Mouse (Mus musculus) cerebellum, adult 2 months (tissue): ENCODE results near the gene Lhb. TPM values are rescaled to one million over a fixed set of nuclear protein-coding genes. Genes with fewer than 3 reads are reported as not detected.

ENCODE experiments used
- DNase-seq, 2 experiments: peaks; one replicate each; pipeline ENCODE4 v3.0.0; 2021
- H3K27ac ChIP-seq: fragments of 200-500 bp; 2 replicates; pipeline ENCODE4 v1.5.1; 2012; ENCODE audit warnings: low read length, control low read depth, inconsistent platforms; ENCODE audit not compliant: insufficient read depth
- H3K27me3 ChIP-seq: fragments of 200-500 bp; 2 replicates; pipeline ENCODE4 v1.6.1; 2012; ENCODE audit warnings: inconsistent platforms, mild to moderate bottlenecking, low read length, moderate library complexity; ENCODE audit not compliant: control insufficient read depth, insufficient read depth
- H3K4me1 ChIP-seq: fragments of 200-500 bp; 2 replicates; pipeline ENCODE4 v1.6.1; 2011; ENCODE audit warnings: low read length; ENCODE audit not compliant: control insufficient read depth, insufficient read depth
- H3K4me3 ChIP-seq: fragments of 200-500 bp; replicated peaks from 2 replicates; pipeline ENCODE3; 2011; ENCODE audit warnings: mild to moderate bottlenecking, low read depth, low read length, control low read depth; ENCODE audit not compliant: insufficient read depth
- CTCF ChIP-seq: fragments of 200-500 bp; IDR thresholded peaks from 2 replicates; pipeline ENCODE4 v1.5.1; 2011; ENCODE audit warnings: low read depth, mild to moderate bottlenecking, control low read depth, low read length, moderate library complexity, borderline replicate concordance; ENCODE audit not compliant: insufficient read depth
- POLR2A ChIP-seq: fragments of 200-500 bp; IDR thresholded peaks from 2 replicates; pipeline ENCODE4 v1.6.1; 2011; ENCODE audit warnings: low read length, control low read depth, borderline replicate concordance; ENCODE audit not compliant: insufficient read depth
- WGBS: fragments of 180-500 bp; shearing (Covaris S2); methylation state at CpG from one replicate; pipeline ENCODE4 v1.1.7; 2018; 5-methylcytosine and 5-hydroxymethylcytosine counted together
- polyA plus RNA-seq: library from polyadenylated mRNA; depleted of rRNA; stranded (reverse); fragments of >200 nt; gene quantifications from 2 replicates; pipeline ENCODE4 v1.2.3, GENCODE M21; 2012

Lhb gene
- polyA plus RNA-seq, 1 experiment: 0.59 TPM

DNA sequence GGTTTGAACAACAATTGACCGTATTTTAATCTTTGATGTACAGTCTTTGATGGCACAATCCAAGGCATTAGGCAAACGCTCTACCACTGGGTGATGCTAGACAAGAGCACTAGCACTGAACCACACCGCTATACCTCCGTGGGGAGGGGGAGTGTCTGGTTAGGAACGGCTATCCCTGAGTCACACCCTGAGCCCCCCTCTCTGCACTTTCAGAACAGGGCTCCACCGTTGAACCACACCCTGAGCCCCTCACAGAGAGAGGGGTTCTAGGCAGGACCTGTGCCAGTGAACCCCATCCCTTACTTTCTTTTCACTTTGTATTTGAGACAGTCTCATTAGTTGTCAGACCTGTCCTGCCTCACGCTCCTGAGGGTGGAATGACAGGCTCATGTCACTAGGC lies 12.3 kb upstream of the Lhb start:
- WGBS: 71% methylated on average over 7 of the region's 7 CpGs
- no peak for DNase-seq
- TF ChIP-seq POLR2A (no peak), CTCF (no peak)
- no peaks in the 10 kb centered on the region; the same call in 1 of the 2 replicates for H3K4me1 ChIP-seq
- H3K27ac ChIP-seq: no peak overlapping the region
- peaks cover 6% of the 10 kb centered on the region; the same call in 1 of the 2 replicates for H3K27me3 ChIP-seq
- H3K4me3 ChIP-seq: no peak overlapping the region

DNA sequence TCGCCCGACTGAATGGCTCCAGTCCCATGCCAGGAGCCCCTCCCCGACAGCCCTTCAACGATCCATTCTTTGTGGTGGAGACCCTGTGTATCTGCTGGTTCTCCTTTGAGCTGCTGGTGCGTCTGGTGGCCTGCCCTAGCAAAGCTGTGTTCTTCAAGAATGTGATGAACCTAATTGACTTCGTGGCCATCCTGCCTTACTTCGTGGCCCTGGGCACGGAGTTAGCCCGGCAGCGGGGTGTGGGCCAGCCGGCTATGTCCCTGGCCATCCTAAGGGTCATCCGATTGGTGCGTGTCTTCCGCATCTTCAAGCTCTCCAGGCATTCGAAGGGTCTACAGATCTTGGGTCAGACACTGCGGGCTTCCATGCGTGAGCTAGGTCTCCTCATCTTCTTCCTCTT lies 11.7 kb upstream of the Lhb start:
- TF ChIP-seq CTCF (no peak), POLR2A (no peak)
- no peak overlapping the region for H3K27ac ChIP-seq
- H3K4me3 ChIP-seq: no peak overlapping the region
- 86% methylated on average over 17 of the region's 17 CpGs for WGBS
- no peaks in the 10 kb centered on the region; the same call in 1 of the 2 replicates for H3K4me1 ChIP-seq
- peaks cover 6% of the 10 kb centered on the region; the same call in 1 of the 2 replicates for H3K27me3 ChIP-seq
- no peak for DNase-seq

DNA sequence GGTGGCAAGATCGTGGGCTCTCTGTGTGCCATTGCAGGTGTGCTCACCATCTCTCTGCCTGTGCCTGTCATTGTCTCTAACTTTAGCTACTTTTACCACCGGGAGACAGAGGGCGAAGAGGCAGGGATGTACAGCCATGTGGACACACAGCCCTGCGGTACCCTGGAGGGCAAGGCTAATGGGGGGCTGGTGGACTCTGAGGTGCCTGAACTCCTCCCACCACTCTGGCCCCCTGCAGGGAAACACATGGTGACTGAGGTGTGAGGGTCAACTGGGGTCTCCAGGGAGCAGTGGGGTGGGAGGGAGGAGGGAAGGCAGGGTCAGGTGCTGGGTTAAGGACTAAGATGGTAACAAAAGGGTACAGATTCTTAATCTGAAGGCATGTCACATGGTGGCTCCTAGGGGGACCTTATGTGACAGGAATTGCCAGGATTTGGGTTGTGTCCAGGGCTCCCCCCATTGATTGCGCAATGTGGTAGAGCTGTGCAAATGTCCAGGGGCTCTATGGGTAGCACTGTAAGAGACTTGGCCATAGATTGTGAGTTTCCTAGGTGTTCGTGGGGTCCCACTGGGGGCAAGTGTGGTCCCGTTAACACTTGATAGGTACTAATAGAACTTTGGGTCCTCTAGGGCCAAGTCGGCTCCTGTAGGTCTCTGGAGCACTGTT lies 11.0 kb upstream of the Lhb start:
- Histone ChIP-seq H3K4me1 (no peaks in the 10 kb centered on the region; the same call in 1 of the 2 replicates), H3K4me3 (no peak overlapping the region), H3K27ac (no peak overlapping the region), H3K27me3 (peaks cover 6% of the 10 kb centered on the region; the same call in 1 of the 2 replicates)
- TF ChIP-seq POLR2A: no peak
- no peak for TF ChIP-seq CTCF
- no peak for DNase-seq
- whole genome bisulfite sequencing: 83% methylated on average over 8 of the region's 8 CpGs

DNA sequence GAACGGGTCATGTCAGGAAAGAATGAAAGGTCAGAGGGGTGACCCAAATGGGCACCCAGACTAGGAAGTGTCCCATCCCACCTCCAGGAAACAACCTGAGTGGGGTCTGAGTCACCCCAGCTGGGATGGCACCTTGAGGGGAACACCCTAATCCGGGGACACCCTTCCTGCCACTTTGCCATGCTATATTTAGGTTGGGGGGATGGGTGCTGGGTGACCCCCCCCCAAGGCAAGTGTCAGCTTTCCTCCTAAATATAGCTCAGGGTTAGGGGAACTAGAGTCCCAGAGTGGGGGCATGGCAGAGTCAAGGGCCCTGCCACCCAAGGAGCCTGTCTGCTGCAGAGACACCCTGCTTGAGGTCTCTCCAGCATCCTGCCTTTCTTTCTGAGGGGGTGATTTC lies 8.2 kb upstream of the Lhb start:
- no peak for DNase-seq
- no peaks in the 10 kb centered on the region; the same call in 1 of the 2 replicates for H3K27me3 ChIP-seq
- WGBS: 91% methylated on average over 2 of the region's 2 CpGs
- no peak overlapping the region for H3K27ac ChIP-seq
- no peak overlapping the region for H3K4me3 ChIP-seq
- no peak for TF ChIP-seq POLR2A
- no peak for TF ChIP-seq CTCF
- no peaks in the 10 kb centered on the region for H3K4me1 ChIP-seq

DNA sequence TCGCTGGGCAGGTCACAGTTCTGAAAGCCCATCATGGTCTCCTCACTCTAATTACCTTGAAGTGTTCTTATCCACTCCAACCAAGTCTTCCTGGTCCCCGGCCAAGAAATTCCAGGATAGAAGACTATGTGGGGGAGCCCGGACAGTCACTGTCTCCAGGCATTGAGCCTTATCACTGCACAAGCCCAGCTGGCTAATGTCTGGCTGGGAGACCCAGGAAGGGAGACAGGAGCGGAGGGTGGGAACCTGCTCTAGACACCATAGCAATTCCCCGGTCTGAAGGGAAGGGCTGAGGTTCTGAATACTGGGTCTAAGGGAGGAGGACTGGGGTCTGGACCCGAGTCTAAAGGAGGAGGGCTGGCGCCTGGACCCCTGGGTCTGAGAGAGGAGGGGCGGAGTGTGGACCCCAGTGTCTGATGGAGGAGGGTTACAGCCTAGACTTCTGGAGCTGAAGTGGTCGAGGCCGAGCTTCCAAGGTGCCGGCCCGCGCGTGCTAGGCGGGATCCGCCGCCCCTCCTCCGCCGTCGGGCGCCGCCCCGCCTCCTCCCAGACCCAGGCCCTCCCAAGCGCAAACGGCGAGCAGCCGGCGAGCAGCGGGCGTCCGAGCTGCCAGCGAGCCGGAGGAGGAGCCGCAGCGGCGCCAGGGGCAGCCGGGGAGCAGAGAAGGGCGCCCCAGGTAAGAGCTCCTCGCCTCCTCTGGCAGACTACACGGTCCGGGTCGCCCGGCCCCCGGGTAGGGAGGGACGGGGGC lies 7.3 kb upstream of the Lhb start, which contains the start of gene Ntf5:
Ntf5 (plus strand) TSS at position 583 of the 751 bp plus-strand sequence.
- Histone ChIP-seq H3K4me1 (no peaks in the 10 kb centered on the region), H3K27me3 (no peaks in the 10 kb centered on the region; the same call in 1 of the 2 replicates), H3K27ac (no peak within 1 kb of the TSS), H3K4me3 (no peak within 1 kb of the TSS)
- WGBS: 4% methylated on average over 44 of the region's 45 CpGs
- TF ChIP-seq CTCF (no peak), POLR2A (no peak)
- DNase-seq: no peak

DNA sequence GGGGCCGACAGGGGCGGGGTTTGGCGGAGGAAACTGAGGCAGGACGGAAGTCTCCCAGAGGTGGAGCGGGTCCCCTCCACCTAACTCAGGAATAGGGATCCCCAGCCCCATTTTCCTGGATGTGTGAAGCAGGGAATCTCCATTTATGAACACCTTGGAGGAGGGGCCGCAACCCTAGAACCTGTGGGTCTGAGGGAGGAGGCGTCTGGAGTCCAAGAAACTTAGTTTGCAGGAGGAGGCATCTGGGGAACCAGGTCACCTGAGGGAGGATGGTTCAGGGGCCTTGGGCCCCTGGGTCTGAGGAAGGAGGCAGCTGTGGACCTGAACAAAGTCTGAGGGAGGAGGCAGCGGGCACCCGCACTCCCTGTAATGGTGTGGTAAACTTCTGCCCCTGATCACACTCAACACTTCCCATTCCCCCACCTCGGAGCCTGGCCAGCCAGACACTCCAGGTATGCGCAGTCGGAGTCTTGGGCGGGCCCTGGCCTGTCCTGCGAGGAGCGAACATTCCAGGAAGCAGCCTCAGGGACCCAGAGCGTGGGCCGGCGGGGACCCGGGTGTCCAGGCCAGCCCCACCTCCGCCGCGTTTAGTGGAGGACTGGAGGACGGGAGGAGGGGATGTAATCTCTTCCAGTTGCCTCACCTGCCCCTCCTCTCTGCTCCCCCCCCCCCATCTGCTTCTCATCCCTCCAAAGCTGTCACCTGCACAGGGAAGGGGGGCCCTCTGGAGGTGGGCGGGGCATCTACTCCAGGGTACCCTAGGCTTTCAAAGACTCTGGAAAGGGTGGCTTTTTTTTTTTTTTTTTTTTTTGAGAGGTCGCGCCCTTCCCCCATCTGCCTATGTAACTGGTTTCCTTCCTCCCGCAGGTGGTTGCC lies 6.5 kb upstream of the Lhb start:
- H3K4me1 ChIP-seq: no peaks in the 10 kb centered on the region
- H3K4me3 ChIP-seq: no peak overlapping the region
- no peak for DNase-seq
- TF ChIP-seq POLR2A: no peak
- TF ChIP-seq CTCF: no peak
- WGBS: 3% methylated on average over 26 of the region's 27 CpGs
- H3K27ac ChIP-seq: no peak overlapping the region
- H3K27me3 ChIP-seq: no peaks in the 10 kb centered on the region; the same call in 1 of the 2 replicates

DNA sequence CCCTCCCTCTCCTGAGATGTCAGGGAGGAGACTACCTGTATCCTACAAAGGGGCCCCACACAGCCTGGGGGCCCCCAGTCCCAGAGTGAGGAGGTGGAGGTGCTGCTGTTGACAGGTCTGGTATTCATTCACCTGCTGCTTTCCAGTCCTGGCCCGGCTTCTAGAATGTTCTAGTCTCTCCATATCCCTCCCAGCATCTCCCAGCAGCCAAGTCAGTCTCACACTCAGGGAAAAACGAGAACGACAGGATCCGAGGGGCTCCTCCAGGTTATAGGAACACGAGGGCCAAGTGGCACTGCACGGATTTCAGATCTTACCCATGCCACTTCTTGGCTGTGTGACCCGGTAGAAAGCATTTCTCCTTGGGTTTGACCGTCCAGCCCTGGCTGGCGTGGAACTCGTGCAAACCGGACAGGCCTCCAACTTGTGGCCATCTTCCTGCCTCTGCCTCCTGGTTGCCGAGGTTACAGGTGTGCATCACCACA lies 5.8 kb upstream of the Lhb start:
- no peak for DNase-seq
- Histone ChIP-seq H3K4me1 (no peaks in the 10 kb centered on the region), H3K27ac (no peak overlapping the region), H3K4me3 (no peak overlapping the region), H3K27me3 (no peaks in the 10 kb centered on the region; the same call in 1 of the 2 replicates)
- 46% methylated on average over 12 of the region's 12 CpGs for WGBS
- TF ChIP-seq CTCF (no peak), POLR2A (no peak)
